Mouse (Mus musculus) kidney, adult 8-10 months (tissue): ENCODE results near the gene Rgl1.
"Not testable (repeated sequence)": the region's sequence is repeated elsewhere in the genome, so short reads cannot be mapped to it uniquely, and the experiment has no call there.

Experiments
- DNase-seq, 2 experiments: peaks; one replicate each; pipeline ENCODE4 v3.0.0; 2022

Gene Rgl1

GRCm38 (mm10) chr1:152650856-152651494 lies 115.2 kb downstream of the Rgl1 start:
- DNase-seq = no peak

GRCm38 (mm10) chr1:152648052-152648451 lies 118.1 kb downstream of the Rgl1 start:
- DNase-seq = no peak

GRCm38 (mm10) chr1:152642207-152642606 lies 123.9 kb downstream of the Rgl1 start:
- not testable (repeated sequence) for DNase-seq

- DNase-seq = peak; percentile 91 to 92
Measured at GRCm38 (mm10) chr1:152640195-152640981, 125.8 kb downstream of the Rgl1 start.

GRCm38 (mm10) chr1:152639344-152639743 lies 126.8 kb downstream of the Rgl1 start:
- no peak for DNase-seq

- no peak for DNase-seq
Measured at GRCm38 (mm10) chr1:152634638-152635037, 131.5 kb downstream of the Rgl1 start.

GRCm38 (mm10) chr1:152629780-152630179 lies 136.4 kb downstream of the Rgl1 start:
- DNase-seq = no peak

GRCm38 (mm10) chr1:152625651-152626050 lies 140.5 kb downstream of the Rgl1 start:
- DNase-seq = no peak

- DNase-seq = peak; percentile 76 to 84
Measured at GRCm38 (mm10) chr1:152624644-152625454, 141.3 kb downstream of the Rgl1 start.

GRCm38 (mm10) chr1:152623375-152624270 lies 142.5 kb downstream of the Rgl1 start:
- DNase-seq = peak; percentile 58 to 70

- peak; percentile 61 to 62 for DNase-seq
Measured at GRCm38 (mm10) chr1:152622765-152623211, 143.4 kb downstream of the Rgl1 start.

- no peak for DNase-seq
Measured at GRCm38 (mm10) chr1:152621624-152622023, 144.5 kb downstream of the Rgl1 start.

- DNase-seq = no peak
Measured at GRCm38 (mm10) chr1:152619396-152619795, 146.8 kb downstream of the Rgl1 start.

- DNase-seq = no peak
Measured at GRCm38 (mm10) chr1:152618896-152619295, 147.3 kb downstream of the Rgl1 start.

GRCm38 (mm10) chr1:152618381-152618780 lies 147.8 kb downstream of the Rgl1 start:
- DNase-seq = no peak

GRCm38 (mm10) chr1:152617745-152618342 lies 148.3 kb downstream of the Rgl1 start:
- DNase-seq = no peak

GRCm38 (mm10) chr1:152616777-152617057 lies 149.4 kb downstream of the Rgl1 start:
- DNase-seq = no peak

- DNase-seq = no peak
Measured at GRCm38 (mm10) chr1:152615987-152616776, 150.0 kb downstream of the Rgl1 start.

- peak; percentile 78 to 79 for DNase-seq
Measured at GRCm38 (mm10) chr1:152614743-152615380, 151.3 kb downstream of the Rgl1 start.

- peak; percentile 72 to 76 for DNase-seq
Measured at GRCm38 (mm10) chr1:152613158-152613857, 152.8 kb downstream of the Rgl1 start.
